Mouse (Mus musculus) liver, adult 2 months (tissue): ENCODE measurements around the gene Rab3gap2.
A peak's percentile ranks its signal among the peaks of the same experiment; 100 is the strongest.

ENCODE experiments used
- CTCF ChIP-seq: fragments of 200-500 bp; IDR thresholded peaks from 2 replicates; pipeline ENCODE4 v1.5.1; 2011; ENCODE audit warnings: low read depth, low read length, control low read depth
- POLR2A ChIP-seq: fragments of 200-500 bp; IDR thresholded peaks from 2 replicates; pipeline ENCODE4 v1.6.1; 2011; ENCODE audit warnings: low read length, control low read depth; ENCODE audit not compliant: insufficient read depth; ENCODE audit errors: extremely low read depth

DNA sequence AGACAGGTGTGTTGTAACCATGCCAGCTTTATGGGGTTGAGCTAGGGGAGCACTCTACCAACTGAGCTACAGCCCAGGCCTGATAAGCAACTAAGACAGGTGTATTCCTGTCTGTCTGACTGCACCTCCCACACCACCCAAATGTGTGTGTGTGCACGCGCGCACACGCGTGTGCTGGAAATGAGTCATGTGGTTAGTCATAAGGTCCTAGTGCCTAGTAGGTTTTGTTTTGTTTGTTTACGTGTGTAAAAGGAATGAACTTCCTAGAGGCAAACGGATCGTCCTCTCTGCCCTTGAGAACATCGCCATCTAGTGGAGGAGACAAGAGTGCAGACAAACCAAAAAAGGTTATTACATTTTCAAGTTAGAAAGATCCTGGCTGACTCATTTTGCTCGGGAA lies 10.4 kb upstream of the Rab3gap2 start:
- TF ChIP-seq CTCF, result peak; percentile 49
- no peak for TF ChIP-seq POLR2A
